Mouse (Mus musculus) ES-E14 (cell line): ENCODE data around the gene Creg2. TPM values are rescaled to one million over a fixed set of nuclear protein-coding genes. Genes with fewer than 3 reads are reported as not detected.

Experiments
- DNase-seq: peaks from one replicate; pipeline ENCODE4 v3.0.0-alpha.2; 2013; ENCODE audit warnings: low read depth, low spot score
- H3K27ac ChIP-seq: 2 replicates; pipeline ENCODE4 v1.5.1; 2012; ENCODE audit warnings: low read depth, mild to moderate bottlenecking, low read length, moderate library complexity, mixed read lengths; ENCODE audit not compliant: poor library complexity, insufficient read depth, severe bottlenecking
- H3K36me3 ChIP-seq: 2 replicates; pipeline ENCODE4 v1.6.1; 2012; ENCODE audit warnings: mild to moderate bottlenecking, low read length, moderate library complexity, mixed read lengths; ENCODE audit not compliant: control insufficient read depth, poor library complexity, insufficient read depth, severe bottlenecking
- H3K4me1 ChIP-seq, 2 experiments: fragments of 150-350 bp in 1 of 2; sonication (generic) in 1 of 2; 2 replicates each; pipeline ENCODE4 v1.6.1; 2012; ENCODE audit warnings: low read length in 2 of 2, mild to moderate bottlenecking in 1 of 2, mixed read lengths in 1 of 2; ENCODE audit not compliant: control insufficient read depth in 2 of 2, insufficient read depth in 2 of 2, poor library complexity in 1 of 2
- H3K4me3 ChIP-seq, 2 experiments: fragments of 150-350 bp in 1 of 2; sonication (generic) in 1 of 2; 2 replicates each; pipeline ENCODE4 v1.5.1; 2012; ENCODE audit warnings: low read length in 2 of 2, low read depth in 1 of 2, mild to moderate bottlenecking in 1 of 2, mixed read lengths in 1 of 2; ENCODE audit not compliant: insufficient read depth in 1 of 2, poor library complexity in 1 of 2, severe bottlenecking in 1 of 2
- H3K9ac ChIP-seq: 2 replicates; pipeline ENCODE4 v1.6.1; 2012; ENCODE audit warnings: low read depth, mild to moderate bottlenecking, low read length, mixed read lengths; ENCODE audit not compliant: poor library complexity, insufficient read depth, severe bottlenecking
- H3K9me3 ChIP-seq: fragments of 150-350 bp; sonication (generic); 2 replicates; pipeline ENCODE4 v1.6.1; 2012; ENCODE audit warnings: low read depth, mild to moderate bottlenecking, low read length; ENCODE audit not compliant: control insufficient read depth, insufficient read depth
- CHD2 ChIP-seq: IDR thresholded peaks from 2 replicates; pipeline ENCODE4 v1.6.1; 2014; ENCODE audit warnings: mild to moderate bottlenecking, low read depth, low read length, inconsistent platforms
- HCFC1 ChIP-seq: IDR thresholded peaks from 2 replicates; pipeline ENCODE4 v1.6.1; 2012; ENCODE audit warnings: low read length, inconsistent platforms, borderline replicate concordance; ENCODE audit not compliant: insufficient read depth
- MAFK ChIP-seq: IDR thresholded peaks from 2 replicates; pipeline ENCODE4 v1.6.1; 2014; ENCODE audit warnings: mild to moderate bottlenecking, low read depth, low read length, inconsistent platforms; ENCODE audit not compliant: insufficient read depth
- ZC3H11A ChIP-seq: IDR thresholded peaks from 2 replicates; pipeline ENCODE4 v1.6.1; 2012; ENCODE audit warnings: low read depth, mild to moderate bottlenecking, inconsistent platforms, low read length, borderline replicate concordance
- ZNF384 ChIP-seq: IDR thresholded peaks from 2 replicates; pipeline ENCODE4 v1.6.1; 2012; ENCODE audit warnings: low read depth, low read length, inconsistent platforms
- in situ Hi-C, 2 experiments: fragments of 600-800 bp; cut with MboI; formaldehyde crosslinking; loops; one replicate each; pipeline ENCODE4 v1.15.1; 2025; ENCODE audit warnings: low sequenced_read_pairs in 2 of 2, inconsistent platforms in 1 of 2; ENCODE audit not compliant: unreplicated experiment in 2 of 2
- total RNA-seq: library from RNA; depleted of rRNA; stranded (reverse); fragments of 300-350 nt; gene quantifications from 2 replicates; pipeline ENCODE4 v1.2.3, GENCODE M21; 2012

The Creg2 gene
- total RNA-seq, 1 experiment = 0.22 TPM

GRCm38 (mm10) chr1:39641667-39642066 lies 9.6 kb downstream of the Creg2 start:
- no peak for DNase-seq
- TF ChIP-seq ZNF384 (no peak), ZC3H11A (no peak; the same call in 1 of the 2 replicates), HCFC1 (no peak), CHD2 (no peak), MAFK (no peak)
- in situ Hi-C loops = no loop called here
- Histone ChIP-seq H3K9ac (no peak overlapping the region), H3K4me3 (no peak overlapping the region), H3K36me3 (no peaks in the 10 kb centered on the region), H3K9me3 (no peaks in the 10 kb centered on the region), H3K4me1 (peaks cover 0 to under 1% of the 10 kb centered on the region in 2 experiments; a peak in 1 of 4 replicates), H3K27ac (no peak overlapping the region)

GRCm38 (mm10) chr1:39637139-39637538 lies 14.1 kb downstream of the Creg2 start:
- TF ChIP-seq CHD2 (no peak), ZNF384 (no peak)
- Histone ChIP-seq H3K27ac (no peak overlapping the region), H3K4me3 (no peak overlapping the region), H3K9ac (no peak overlapping the region), H3K4me1 (peaks cover 0 to 5% of the 10 kb centered on the region in 2 experiments; a peak in 1 of 4 replicates), H3K9me3 (no peaks in the 10 kb centered on the region), H3K36me3 (no peaks in the 10 kb centered on the region)
- DNase-seq = no peak
- in situ Hi-C loops = no loop called here

- Histone ChIP-seq H3K4me1 (peaks cover 0 to 5% of the 10 kb centered on the region in 2 experiments; a peak in 1 of 4 replicates), H3K9ac (no peak overlapping the region), H3K36me3 (no peaks in the 10 kb centered on the region), H3K27ac (no peak overlapping the region), H3K9me3 (no peaks in the 10 kb centered on the region), H3K4me3 (no peak overlapping the region)
- DNase-seq = no peak
- TF ChIP-seq HCFC1 (no peak), ZC3H11A (no peak), MAFK (no peak), ZNF384 (no peak), CHD2 (no peak)
- in situ Hi-C loops = no loop called here
These were observed 14.6 kb downstream of the Creg2 start for GRCm38 (mm10) chr1:39636660-39637059.

- Histone ChIP-seq H3K4me3 (no peak overlapping the region), H3K9ac (no peak overlapping the region), H3K27ac (no peak overlapping the region), H3K9me3 (no peaks in the 10 kb centered on the region), H3K36me3 (no peaks in the 10 kb centered on the region), H3K4me1 (peaks cover 0 to 5% of the 10 kb centered on the region in 2 experiments; a peak in 1 of 4 replicates)
- in situ Hi-C loops = no loop called here
- no peak for DNase-seq
- no peak for TF ChIP-seq ZNF384
- TF ChIP-seq MAFK = no peak
- TF ChIP-seq CHD2 = no peak
- no peak for TF ChIP-seq HCFC1
- TF ChIP-seq ZC3H11A = no peak
These were observed 15.1 kb downstream of the Creg2 start for GRCm38 (mm10) chr1:39636196-39636595.

GRCm38 (mm10) chr1:39628606-39629005 lies 22.7 kb downstream of the Creg2 start:
- Histone ChIP-seq H3K27ac (no peak overlapping the region), H3K36me3 (no peaks in the 10 kb centered on the region), H3K9me3 (no peaks in the 10 kb centered on the region), H3K4me3 (no peak overlapping the region), H3K4me1 (no peaks in the 10 kb centered on the region), H3K9ac (no peak overlapping the region)
- TF ChIP-seq ZC3H11A = no peak
- in situ Hi-C loops = no loop called here
- no peak for DNase-seq
